Mouse (Mus musculus) forebrain, embryonic 11.5 days (tissue): ENCODE measurements around the gene Rasl10b. TPM values are rescaled to one million over a fixed set of nuclear protein-coding genes. Genes with fewer than 3 reads are reported as not detected.

Source experiments
- ATAC-seq: fragments of 200-750 bp; cut with Nextera tagmentation; replicated peaks from 2 replicates; pipeline ENCODE4 v1.8.0; 2017; ENCODE audit warnings: moderate TSS enrichment; ENCODE audit not compliant: low FRiP score
- DNase-seq: peaks from one replicate; pipeline ENCODE4 v3.0.0-alpha.2; 2017; ENCODE audit warnings: low spot score
- H3K27ac ChIP-seq: fragments of 300-500 bp; sonication (generic); 2 replicates; pipeline ENCODE4 v1.5.1; 2014; ENCODE audit warnings: low read depth, low read length
- H3K27me3 ChIP-seq: fragments of 300-500 bp; sonication (generic); 2 replicates; pipeline ENCODE4 v1.6.1; 2014; ENCODE audit warnings: mild to moderate bottlenecking, low read length, mixed read lengths; ENCODE audit not compliant: control insufficient read depth, insufficient read depth
- H3K36me3 ChIP-seq: fragments of 300-500 bp; sonication (generic); 2 replicates; pipeline ENCODE4 v1.6.1; 2014; ENCODE audit warnings: mild to moderate bottlenecking, low read length, moderate library complexity, mixed read lengths; ENCODE audit not compliant: control insufficient read depth, insufficient read depth
- H3K4me1 ChIP-seq: fragments of 300-500 bp; sonication (generic); replicated peaks from 2 replicates; pipeline ENCODE4 v1.6.1; 2014; ENCODE audit warnings: low read length, mixed read lengths; ENCODE audit not compliant: control insufficient read depth, insufficient read depth
- H3K4me2 ChIP-seq: fragments of 300-500 bp; sonication (generic); 2 replicates; pipeline ENCODE4 v1.6.1; 2014; ENCODE audit warnings: low read depth, mild to moderate bottlenecking, low read length, moderate library complexity, mixed read lengths; ENCODE audit not compliant: severe bottlenecking
- H3K4me3 ChIP-seq: fragments of 300-500 bp; sonication (generic); 2 replicates; pipeline ENCODE4 v1.5.1; 2014; ENCODE audit warnings: low read depth, low read length
- H3K9ac ChIP-seq: fragments of 300-500 bp; sonication (generic); 2 replicates; pipeline ENCODE4 v1.6.1; 2014; ENCODE audit warnings: low read length
- H3K9me3 ChIP-seq: fragments of 300-500 bp; sonication (generic); 2 replicates; pipeline ENCODE4 v1.6.1; 2016; ENCODE audit warnings: low read length, mixed read lengths; ENCODE audit not compliant: control insufficient read depth
- WGBS: fragments of 180-500 bp; shearing (Covaris S2); extraction: QIAGEN DNeasy Blood & Tissue Kit; methylation state at CpG from one replicate; pipeline ENCODE4 v1.1.7; 2014; 5-methylcytosine and 5-hydroxymethylcytosine counted together
- polyA plus RNA-seq: library from polyadenylated mRNA; unstranded; fragments of >200 nt; fragmentation: Nextera tagmentation; extraction: Ambion mirVana; gene quantifications from 2 replicates; pipeline ENCODE4 v1.2.1, GENCODE M21; 2014

Gene Rasl10b
- polyA plus RNA-seq, result 4.1 and 4.6 TPM in 2 replicates

GRCm38 (mm10) chr11:83409087-83409754 lies at the start of gene Rasl10b:
Gene Rasl10b, plus strand, starts transcription at chr11:83409137.
- peak within 1 kb of the TSS; percentile 82 for H3K9ac ChIP-seq
- H3K4me3 ChIP-seq, result peak within 1 kb of the TSS; percentile 85
- ATAC-seq, result peak; percentile 82
- no peaks in the 10 kb centered on the region for H3K9me3 ChIP-seq
- peak; percentile 72 for DNase-seq
- peaks cover 4% of the 10 kb centered on the region; the same call in 1 of the 2 replicates for H3K4me1 ChIP-seq
- peak within 1 kb of the TSS; percentile 87 for H3K4me2 ChIP-seq
- H3K36me3 ChIP-seq, result no peaks in the 10 kb centered on the region
- H3K27me3 ChIP-seq, result no peaks in the 10 kb centered on the region
- H3K27ac ChIP-seq, result no peak within 1 kb of the TSS
- under 1% methylated on average over 35 of the region's 44 CpGs for WGBS

- DNase-seq (no peak), ATAC-seq (no peak)
- 96% methylated on average over 6 of the region's 6 CpGs for WGBS
- Histone ChIP-seq H3K9me3 (no peaks in the 10 kb centered on the region), H3K4me1 (no peaks in the 10 kb centered on the region), H3K4me2 (no peak overlapping the region), H3K27ac (no peak overlapping the region), H3K9ac (no peak overlapping the region), H3K36me3 (no peaks in the 10 kb centered on the region; the same call in 1 of the 2 replicates), H3K4me3 (no peak overlapping the region), H3K27me3 (no peaks in the 10 kb centered on the region)
These were observed 44.3 kb upstream of the Rasl10b start for GRCm38 (mm10) chr11:83364656-83365055.

GRCm38 (mm10) chr11:83371267-83371666 lies 37.7 kb upstream of the Rasl10b start:
- H3K9me3 ChIP-seq, result no peaks in the 10 kb centered on the region
- H3K36me3 ChIP-seq, result no peaks in the 10 kb centered on the region; the same call in 1 of the 2 replicates
- H3K27me3 ChIP-seq, result no peaks in the 10 kb centered on the region
- H3K4me2 ChIP-seq, result no peak overlapping the region
- no peak for ATAC-seq
- WGBS, result 96% methylated on average over 4 of the region's 4 CpGs
- H3K27ac ChIP-seq, result no peak overlapping the region
- no peak overlapping the region for H3K9ac ChIP-seq
- no peak overlapping the region for H3K4me3 ChIP-seq
- no peak for DNase-seq
- no peaks in the 10 kb centered on the region for H3K4me1 ChIP-seq

- H3K4me1 ChIP-seq, result 0 out of 2 replicates have a peak, but pooled peaks cover 3% of the 10 kb centered on the region
- no peaks in the 10 kb centered on the region for H3K27me3 ChIP-seq
- 91% methylated on average over 7 of the region's 7 CpGs for WGBS
- no peak overlapping the region for H3K4me3 ChIP-seq
- H3K9me3 ChIP-seq, result no peaks in the 10 kb centered on the region
- H3K36me3 ChIP-seq, result no peaks in the 10 kb centered on the region
- DNase-seq, result no peak
- ATAC-seq, result no peak
- no peak overlapping the region for H3K9ac ChIP-seq
- H3K27ac ChIP-seq, result no peak overlapping the region
- no peak overlapping the region for H3K4me2 ChIP-seq
These were observed 29.1 kb upstream of the Rasl10b start for GRCm38 (mm10) chr11:83379745-83380341.

GRCm38 (mm10) chr11:83382876-83383531 lies 25.9 kb upstream of the Rasl10b start:
- no peak for ATAC-seq
- no peak for DNase-seq
- Histone ChIP-seq H3K4me1 (0 out of 2 replicates have a peak, but pooled peaks cover 3% of the 10 kb centered on the region), H3K9me3 (no peaks in the 10 kb centered on the region), H3K36me3 (no peaks in the 10 kb centered on the region), H3K4me2 (no peak overlapping the region), H3K27ac (no peak overlapping the region), H3K9ac (no peak overlapping the region), H3K27me3 (no peaks in the 10 kb centered on the region), H3K4me3 (no peak overlapping the region)
- 64% methylated on average over 9 of the region's 9 CpGs for WGBS

- Histone ChIP-seq H3K27ac (no peak overlapping the region), H3K9ac (no peak overlapping the region), H3K27me3 (no peaks in the 10 kb centered on the region), H3K4me2 (no peak overlapping the region), H3K9me3 (no peaks in the 10 kb centered on the region), H3K36me3 (no peaks in the 10 kb centered on the region), H3K4me3 (no peak overlapping the region), H3K4me1 (0 out of 2 replicates have a peak, but pooled peaks cover 3% of the 10 kb centered on the region)
- ATAC-seq (no peak), DNase-seq (no peak)
- 79% methylated on average over 1 of the region's 1 CpGs for WGBS
These were observed 25.4 kb upstream of the Rasl10b start for GRCm38 (mm10) chr11:83383532-83383887.

- no peaks in the 10 kb centered on the region for H3K27me3 ChIP-seq
- no peak overlapping the region for H3K27ac ChIP-seq
- H3K36me3 ChIP-seq, result peaks cover 4% of the 10 kb centered on the region; the same call in 1 of the 2 replicates
- WGBS, result 92% methylated on average over 4 of the region's 4 CpGs
- peaks cover 7% of the 10 kb centered on the region for H3K4me1 ChIP-seq
- H3K4me3 ChIP-seq, result no peak overlapping the region
- ATAC-seq (no peak), DNase-seq (no peak)
- H3K4me2 ChIP-seq, result no peak overlapping the region
- no peak overlapping the region for H3K9ac ChIP-seq
- H3K9me3 ChIP-seq, result no peaks in the 10 kb centered on the region
These were observed 15.9 kb upstream of the Rasl10b start for GRCm38 (mm10) chr11:83393062-83393461.

- Histone ChIP-seq H3K4me1 (peaks cover 7% of the 10 kb centered on the region), H3K4me2 (no peak overlapping the region), H3K4me3 (no peak overlapping the region), H3K36me3 (peaks cover 4% of the 10 kb centered on the region; the same call in 1 of the 2 replicates), H3K9ac (no peak overlapping the region), H3K27ac (no peak overlapping the region), H3K9me3 (no peaks in the 10 kb centered on the region), H3K27me3 (no peaks in the 10 kb centered on the region)
- ATAC-seq, result peak; percentile 49; the same call in 1 of the 2 replicates
- WGBS, result 21% methylated on average over 6 of the region's 6 CpGs
- DNase-seq, result no peak
These were observed 14.0 kb upstream of the Rasl10b start for GRCm38 (mm10) chr11:83394802-83395439.
